Mouse (Mus musculus) forebrain, embryonic 16.5 days (tissue): ENCODE data around the gene Fosb. TPM values are rescaled to one million over a fixed set of nuclear protein-coding genes. Genes with fewer than 3 reads are reported as not detected.

Experiments
- ATAC-seq: fragments of 200-750 bp; cut with Nextera tagmentation; 2 replicates; pipeline ENCODE4 v1.8.0; 2017; ENCODE audit warnings: mild to moderate bottlenecking, moderate library complexity
- H3K27ac ChIP-seq: fragments of 300-500 bp; sonication (generic); 2 replicates; pipeline ENCODE4 v1.5.1; 2014; ENCODE audit warnings: low read length, control low read depth
- H3K27me3 ChIP-seq: fragments of 300-500 bp; sonication (generic); replicated peaks from 2 replicates; pipeline ENCODE4 v1.6.1; 2014; ENCODE audit warnings: low read length; ENCODE audit not compliant: control insufficient read depth, insufficient read depth
- H3K36me3 ChIP-seq: fragments of 300-500 bp; sonication (generic); 2 replicates; pipeline ENCODE4 v1.6.1; 2014; ENCODE audit not compliant: control insufficient read depth, insufficient read depth
- H3K4me1 ChIP-seq: fragments of 300-500 bp; sonication (generic); replicated peaks from 2 replicates; pipeline ENCODE4 v1.6.1; 2014; ENCODE audit warnings: low read length; ENCODE audit not compliant: control insufficient read depth, insufficient read depth
- H3K4me2 ChIP-seq: fragments of 300-500 bp; sonication (generic); 2 replicates; pipeline ENCODE4 v1.6.1; 2014; ENCODE audit warnings: mild to moderate bottlenecking, low read length, control low read depth
- H3K4me3 ChIP-seq: fragments of 300-500 bp; sonication (generic); replicated peaks from 2 replicates; pipeline ENCODE4 v1.5.1; 2014; ENCODE audit warnings: mild to moderate bottlenecking, low read length, control low read depth
- H3K9ac ChIP-seq: fragments of 300-500 bp; sonication (generic); replicated peaks from 2 replicates; pipeline ENCODE4 v1.6.1; 2014; ENCODE audit warnings: low read depth, low read length, control low read depth
- H3K9me3 ChIP-seq: fragments of 300-500 bp; sonication (generic); 2 replicates; pipeline ENCODE4 v1.6.1; 2016; ENCODE audit warnings: low read length; ENCODE audit not compliant: control insufficient read depth
- WGBS: fragments of 180-500 bp; shearing (Covaris S2); extraction: QIAGEN DNeasy Blood & Tissue Kit; methylation state at CpG from one replicate; pipeline ENCODE4 v1.1.7; 2014; 5-methylcytosine and 5-hydroxymethylcytosine counted together
- polyA plus RNA-seq: library from polyadenylated mRNA; unstranded; fragments of >200 nt; fragmentation: Nextera tagmentation; extraction: Ambion mirVana; gene quantifications from 2 replicates; pipeline ENCODE4 v1.2.1, GENCODE M21; 2015

The Fosb gene
- polyA plus RNA-seq, 1 experiment from 2014 or later, result 0.05 TPM

- Histone ChIP-seq H3K36me3 (no peaks in the 10 kb centered on the region), H3K9me3 (no peaks in the 10 kb centered on the region), H3K9ac (no peak overlapping the region), H3K4me3 (no peak overlapping the region), H3K27me3 (no peaks in the 10 kb centered on the region), H3K4me2 (no peak overlapping the region), H3K4me1 (peaks cover 9% of the 10 kb centered on the region), H3K27ac (no peak overlapping the region)
- no peak for ATAC-seq
- 43% methylated on average over 3 of the region's 3 CpGs for WGBS
Measured at GRCm38 (mm10) chr7:19335583-19335982, 25.7 kb upstream of the Fosb start.

GRCm38 (mm10) chr7:19332709-19333352, 23.0 kb upstream of the Fosb start:
- ATAC-seq, result peak; percentile 75
- Histone ChIP-seq H3K4me2 (peak overlapping the region; percentile 93), H3K27ac (peak overlapping the region; percentile 78), H3K36me3 (no peaks in the 10 kb centered on the region), H3K9me3 (no peaks in the 10 kb centered on the region), H3K4me3 (peak overlapping the region; percentile 71), H3K27me3 (no peaks in the 10 kb centered on the region), H3K9ac (peak overlapping the region; percentile 92), H3K4me1 (peaks cover 9% of the 10 kb centered on the region)
- under 1% methylated on average over 52 of the region's 52 CpGs for WGBS

GRCm38 (mm10) chr7:19331910-19332309, 22.1 kb upstream of the Fosb start:
- Histone ChIP-seq H3K36me3 (no peaks in the 10 kb centered on the region), H3K27ac (no peak overlapping the region), H3K4me3 (no peak overlapping the region), H3K9me3 (no peaks in the 10 kb centered on the region), H3K4me1 (peaks cover 16% of the 10 kb centered on the region), H3K27me3 (no peaks in the 10 kb centered on the region), H3K4me2 (peak overlapping the region; percentile 93), H3K9ac (no peak overlapping the region)
- no peak for ATAC-seq
- 66% methylated on average over 2 of the region's 2 CpGs for WGBS

GRCm38 (mm10) chr7:19328425-19328824, 18.6 kb upstream of the Fosb start:
- H3K27ac ChIP-seq, result no peak overlapping the region
- H3K4me3 ChIP-seq, result no peak overlapping the region
- no peaks in the 10 kb centered on the region for H3K36me3 ChIP-seq
- no peak for ATAC-seq
- H3K4me1 ChIP-seq, result peaks cover 22% of the 10 kb centered on the region
- no peaks in the 10 kb centered on the region for H3K27me3 ChIP-seq
- no peak overlapping the region for H3K4me2 ChIP-seq
- no peaks in the 10 kb centered on the region for H3K9me3 ChIP-seq
- H3K9ac ChIP-seq, result no peak overlapping the region

GRCm38 (mm10) chr7:19327782-19328181, 17.9 kb upstream of the Fosb start:
- no peak overlapping the region for H3K27ac ChIP-seq
- H3K9me3 ChIP-seq, result no peaks in the 10 kb centered on the region
- H3K27me3 ChIP-seq, result no peaks in the 10 kb centered on the region
- no peak overlapping the region for H3K9ac ChIP-seq
- H3K36me3 ChIP-seq, result no peaks in the 10 kb centered on the region
- whole genome bisulfite sequencing, result 84% methylated on average over 5 of the region's 5 CpGs
- no peak overlapping the region for H3K4me3 ChIP-seq
- H3K4me1 ChIP-seq, result peaks cover 19% of the 10 kb centered on the region
- ATAC-seq, result no peak
- H3K4me2 ChIP-seq, result no peak overlapping the region

- Histone ChIP-seq H3K9ac (peak overlapping the region; percentile 53), H3K36me3 (no peaks in the 10 kb centered on the region), H3K4me1 (peaks cover 14% of the 10 kb centered on the region), H3K27me3 (no peaks in the 10 kb centered on the region), H3K9me3 (no peaks in the 10 kb centered on the region), H3K4me2 (peak overlapping the region; percentile 64), H3K27ac (no peak overlapping the region), H3K4me3 (peak overlapping the region; percentile 46)
- ATAC-seq, result peak; percentile 60
- 0% methylated on average over 22 of the region's 22 CpGs for WGBS
Measured at GRCm38 (mm10) chr7:19327128-19327527, 17.3 kb upstream of the Fosb start.

- Histone ChIP-seq H3K9ac (peak overlapping the region; percentile 16; the same call in 1 of the 2 replicates), H3K9me3 (no peaks in the 10 kb centered on the region), H3K4me3 (peak overlapping the region; percentile 46), H3K27ac (no peak overlapping the region), H3K36me3 (no peaks in the 10 kb centered on the region), H3K27me3 (0 out of 2 replicates have a peak, but pooled peaks cover 3% of the 10 kb centered on the region), H3K4me2 (peak overlapping the region; percentile 64), H3K4me1 (peaks cover 14% of the 10 kb centered on the region)
- peak; percentile 74 for ATAC-seq
- under 1% methylated on average over 19 of the region's 20 CpGs for WGBS
Measured at GRCm38 (mm10) chr7:19326359-19326758, 16.5 kb upstream of the Fosb start.

GRCm38 (mm10) chr7:19325262-19326199, 15.7 kb upstream of the Fosb start:
- Histone ChIP-seq H3K4me3 (no peak overlapping the region), H3K36me3 (no peaks in the 10 kb centered on the region), H3K27me3 (0 out of 2 replicates have a peak, but pooled peaks cover 4% of the 10 kb centered on the region), H3K27ac (no peak overlapping the region), H3K9ac (no peak overlapping the region), H3K4me1 (peaks cover 17% of the 10 kb centered on the region), H3K9me3 (no peaks in the 10 kb centered on the region), H3K4me2 (no peak overlapping the region)
- ATAC-seq, result no peak
- 75% methylated on average over 21 of the region's 21 CpGs for WGBS

GRCm38 (mm10) chr7:19324221-19324620, 14.4 kb upstream of the Fosb start:
- H3K36me3 ChIP-seq, result no peaks in the 10 kb centered on the region
- no peak overlapping the region for H3K4me3 ChIP-seq
- H3K4me2 ChIP-seq, result no peak overlapping the region
- H3K9ac ChIP-seq, result no peak overlapping the region
- 0 out of 2 replicates have a peak, but pooled peaks cover 4% of the 10 kb centered on the region for H3K27me3 ChIP-seq
- H3K9me3 ChIP-seq, result no peaks in the 10 kb centered on the region
- peaks cover 26% of the 10 kb centered on the region for H3K4me1 ChIP-seq
- WGBS, result 88% methylated on average over 11 of the region's 11 CpGs
- H3K27ac ChIP-seq, result no peak overlapping the region
- ATAC-seq, result no peak
